Mouse (Mus musculus): Measurements from ENCODE around the gene Ipo13. TPM values are rescaled to one million over a fixed set of nuclear protein-coding genes. Genes with fewer than 3 reads are reported as not detected.
A peak's percentile ranks its signal among the peaks of the same experiment; 100 is the strongest.

Ipo13 gene
- polyA plus RNA-seq, 1 experiment from 2014 or later, result 50.3 TPM

DNA sequence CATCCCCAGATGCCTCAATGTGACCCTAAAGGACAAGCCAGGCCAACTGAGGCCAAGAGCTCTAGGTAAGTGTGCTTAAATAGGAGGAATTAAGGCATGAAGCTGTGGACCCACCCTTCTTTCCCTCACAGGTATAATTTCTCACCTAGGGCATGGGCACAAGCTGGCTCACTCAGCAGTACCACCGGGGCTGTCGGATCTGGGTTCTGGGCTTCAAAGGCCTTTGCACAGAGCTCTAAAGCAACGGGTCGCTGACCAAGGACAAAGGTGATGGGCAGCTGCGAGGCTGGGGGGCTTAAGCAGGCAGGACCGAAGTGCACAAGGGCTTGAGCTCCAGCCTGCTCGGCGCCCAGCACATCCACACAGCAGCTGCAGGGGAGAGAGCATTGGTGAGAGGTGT lies 24.0 kb downstream of the Ipo13 start:
- peaks cover 18% of the 10 kb centered on the region for H3K4me1 ChIP-seq
- H3K4me3 ChIP-seq, result peak overlapping the region; percentile 76; the same call in 1 of the 2 replicates
- H3K4me2 ChIP-seq (replicated peaks), result peak overlapping the region; percentile 87
- no peaks in the 10 kb centered on the region for H3K9me3 ChIP-seq
- H3K27me3 ChIP-seq, result no peaks in the 10 kb centered on the region
- H3K27ac ChIP-seq, result no peak overlapping the region
- H3K36me3 ChIP-seq, result peaks cover 37% of the 10 kb centered on the region
- no peak for ATAC-seq (ENCODE audit: insufficient number of reproducible peaks, insufficient read depth, low FRiP score, low TSS enrichment)
- no peak overlapping the region for H3K9ac ChIP-seq
- WGBS, result 85% methylated on average over 8 of the region's 8 CpGs

DNA sequence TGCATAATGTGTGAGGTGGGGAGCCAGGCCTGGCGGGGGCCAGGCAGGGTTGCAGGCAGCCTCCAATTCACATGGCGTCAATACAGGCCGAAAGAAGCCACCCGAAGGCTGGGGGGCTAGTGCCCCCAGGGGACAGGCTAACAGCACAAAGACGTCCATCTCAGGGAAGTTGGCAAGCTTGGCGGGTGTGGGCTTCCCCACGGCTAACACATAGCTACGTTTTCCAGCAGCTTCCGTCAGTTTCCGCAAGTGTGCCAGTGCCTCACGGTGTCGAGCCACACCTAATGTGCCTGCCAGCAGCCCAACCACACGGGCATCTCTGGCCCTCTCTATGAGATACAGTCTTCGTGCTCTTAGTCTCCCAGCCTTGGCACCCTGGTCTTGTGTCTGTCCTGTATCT lies 24.8 kb downstream of the Ipo13 start:
- H3K27me3 ChIP-seq, result no peaks in the 10 kb centered on the region
- peaks cover 18% of the 10 kb centered on the region for H3K4me1 ChIP-seq
- no peak overlapping the region for H3K4me3 ChIP-seq
- 90% methylated on average over 14 of the region's 14 CpGs for WGBS
- H3K4me2 ChIP-seq (replicated peaks), result no peak overlapping the region
- H3K9ac ChIP-seq, result no peak overlapping the region
- no peak overlapping the region for H3K27ac ChIP-seq
- no peaks in the 10 kb centered on the region for H3K9me3 ChIP-seq
- ATAC-seq (ENCODE audit: insufficient number of reproducible peaks, insufficient read depth, low FRiP score, low TSS enrichment), result no peak
- peaks cover 36% of the 10 kb centered on the region for H3K36me3 ChIP-seq

DNA sequence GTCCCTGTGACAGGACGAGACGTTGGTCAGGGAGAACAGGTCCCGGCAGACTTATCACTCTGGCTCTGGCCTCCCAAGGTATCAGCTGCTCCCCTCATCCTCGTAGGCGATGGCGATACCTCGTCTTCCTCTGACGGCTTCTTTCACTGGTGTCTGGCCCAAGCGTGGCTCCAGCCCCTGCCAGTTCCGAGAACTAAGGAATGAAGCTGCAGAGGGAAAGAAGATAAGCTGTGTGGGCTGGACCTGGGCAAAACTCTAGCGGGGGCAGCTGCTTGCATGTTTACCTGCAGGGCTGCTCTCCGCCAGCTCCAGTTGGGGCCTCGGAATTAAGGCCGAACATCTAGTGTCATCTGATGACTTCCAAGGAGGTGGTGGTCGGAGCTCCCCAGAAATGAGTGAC lies 25.3 kb downstream of the Ipo13 start:
- WGBS, result 90% methylated on average over 15 of the region's 15 CpGs
- no peaks in the 10 kb centered on the region for H3K27me3 ChIP-seq
- no peak overlapping the region for H3K4me3 ChIP-seq
- no peaks in the 10 kb centered on the region for H3K9me3 ChIP-seq
- H3K9ac ChIP-seq, result no peak overlapping the region
- ATAC-seq (ENCODE audit: insufficient number of reproducible peaks, insufficient read depth, low FRiP score, low TSS enrichment), result no peak
- peaks cover 19% of the 10 kb centered on the region for H3K4me1 ChIP-seq
- H3K4me2 ChIP-seq (replicated peaks), result no peak overlapping the region
- H3K36me3 ChIP-seq, result peaks cover 35% of the 10 kb centered on the region
- no peak overlapping the region for H3K27ac ChIP-seq

DNA sequence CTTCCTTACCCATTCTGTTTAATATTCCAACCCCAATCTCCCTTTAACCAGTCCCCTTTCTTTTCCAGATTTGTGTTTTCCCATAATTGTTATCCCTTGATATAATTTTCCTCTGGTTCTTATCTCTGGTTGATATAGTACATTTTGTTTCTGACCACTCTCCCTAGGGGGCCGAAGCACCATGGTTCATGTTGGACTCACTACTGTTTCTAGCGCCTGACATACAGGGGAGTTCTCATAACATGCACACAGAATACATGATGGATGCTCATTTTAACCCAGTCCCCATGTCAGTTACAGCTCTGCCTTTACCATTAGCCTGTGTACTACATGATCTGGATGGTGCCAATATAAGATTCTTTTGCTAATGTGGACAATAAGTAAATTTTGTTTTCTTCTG lies 26.9 kb downstream of the Ipo13 start:
- peaks cover 30% of the 10 kb centered on the region for H3K36me3 ChIP-seq
- no peak for ATAC-seq (ENCODE audit: insufficient number of reproducible peaks, insufficient read depth, low FRiP score, low TSS enrichment)
- H3K4me2 ChIP-seq (replicated peaks), result peak overlapping the region; percentile 96; the same call in 1 of the 2 replicates
- no peak overlapping the region for H3K27ac ChIP-seq
- WGBS, result 76% methylated on average over 2 of the region's 2 CpGs
- no peaks in the 10 kb centered on the region for H3K9me3 ChIP-seq
- peaks cover 28% of the 10 kb centered on the region for H3K4me1 ChIP-seq
- H3K4me3 ChIP-seq, result no peak overlapping the region
- H3K9ac ChIP-seq, result no peak overlapping the region
- no peaks in the 10 kb centered on the region for H3K27me3 ChIP-seq

DNA sequence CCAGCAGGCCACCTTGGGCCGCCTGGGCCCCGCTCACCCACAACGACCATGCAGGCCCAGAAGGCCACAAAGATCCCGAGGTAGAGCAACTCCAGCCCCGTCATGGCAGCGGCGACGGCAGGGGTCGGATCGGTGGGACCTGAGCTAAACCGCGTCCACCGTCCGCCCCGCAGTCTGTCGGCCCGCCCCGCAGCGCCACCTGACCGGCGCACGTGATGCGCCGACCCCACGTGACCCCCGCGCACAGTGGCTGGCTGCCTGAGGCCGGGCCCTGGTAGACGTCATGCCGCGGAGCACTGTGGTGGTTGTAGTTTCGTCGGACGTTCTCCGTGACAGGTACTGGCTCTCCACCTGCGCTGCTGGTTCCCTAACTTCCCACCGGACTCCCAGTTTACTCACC lies 27.7 kb downstream of the Ipo13 start, which contains the start of gene Atp6v0b:
TSS of gene Atp6v0b (minus strand) at position 201 of the 400 bp plus-strand sequence.
- Histone ChIP-seq H3K4me3 (peak within 1 kb of the TSS; percentile 90), H3K27ac (no peak within 1 kb of the TSS), H3K9ac (peak within 1 kb of the TSS; percentile 80), H3K9me3 (no peaks in the 10 kb centered on the region), H3K4me2 (replicated peaks) (peak within 1 kb of the TSS; percentile 96), H3K36me3 (peaks cover 30% of the 10 kb centered on the region), H3K4me1 (peaks cover 32% of the 10 kb centered on the region), H3K27me3 (no peaks in the 10 kb centered on the region)
- peak; percentile 84 for ATAC-seq (ENCODE audit: insufficient number of reproducible peaks, insufficient read depth, low FRiP score, low TSS enrichment)
- WGBS, result under 1% methylated on average over 35 of the region's 37 CpGs

DNA sequence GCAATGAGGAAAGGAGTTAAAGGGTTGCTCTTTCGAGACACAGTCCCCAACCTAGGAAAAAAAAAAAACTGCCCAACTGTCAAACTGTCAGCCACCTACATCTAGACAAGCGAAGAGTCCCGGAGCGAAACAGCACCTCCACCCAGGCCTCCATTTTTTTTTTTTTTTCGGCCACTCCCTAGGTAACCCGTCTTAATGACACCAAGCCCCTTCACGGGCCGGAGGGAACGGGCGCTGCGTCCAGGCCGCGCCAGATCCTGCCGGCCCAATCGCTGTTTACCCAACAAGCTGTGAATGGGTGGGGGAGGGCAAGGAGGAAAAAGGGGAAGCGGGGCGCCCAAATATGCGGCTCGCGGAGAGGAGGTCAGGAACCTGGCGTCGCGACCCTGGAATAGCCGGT lies 28.2 kb downstream of the Ipo13 start:
- no peaks in the 10 kb centered on the region for H3K27me3 ChIP-seq
- H3K4me1 ChIP-seq, result peaks cover 34% of the 10 kb centered on the region
- H3K9me3 ChIP-seq, result no peaks in the 10 kb centered on the region
- ATAC-seq (ENCODE audit: insufficient number of reproducible peaks, insufficient read depth, low FRiP score, low TSS enrichment), result no peak
- H3K36me3 ChIP-seq, result peaks cover 30% of the 10 kb centered on the region
- H3K27ac ChIP-seq, result no peak overlapping the region
- H3K4me3 ChIP-seq, result peak overlapping the region; percentile 90
- 5% methylated on average over 15 of the region's 24 CpGs for WGBS
- H3K4me2 ChIP-seq (replicated peaks), result peak overlapping the region; percentile 96
- peak overlapping the region; percentile 80 for H3K9ac ChIP-seq

DNA sequence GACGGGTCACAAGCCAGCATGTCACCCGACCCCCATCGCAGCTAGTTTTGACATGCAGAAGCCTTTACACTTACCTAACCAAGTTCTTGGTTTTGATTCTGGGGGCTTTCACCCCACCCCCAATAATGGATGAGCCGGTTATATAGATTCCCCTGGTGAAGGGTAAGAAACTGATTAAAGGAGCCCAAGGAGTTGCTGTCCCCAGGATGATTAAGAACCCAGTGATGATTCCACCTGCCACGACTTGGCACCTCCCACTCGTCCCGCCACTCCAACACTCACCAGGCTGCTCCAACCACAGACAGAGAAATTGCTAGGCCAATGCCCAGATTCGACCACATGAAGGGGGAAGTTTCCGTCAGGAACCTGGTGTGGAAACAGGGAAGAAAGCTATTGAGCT lies 28.8 kb downstream of the Ipo13 start:
- 81% methylated on average over 9 of the region's 9 CpGs for WGBS

DNA sequence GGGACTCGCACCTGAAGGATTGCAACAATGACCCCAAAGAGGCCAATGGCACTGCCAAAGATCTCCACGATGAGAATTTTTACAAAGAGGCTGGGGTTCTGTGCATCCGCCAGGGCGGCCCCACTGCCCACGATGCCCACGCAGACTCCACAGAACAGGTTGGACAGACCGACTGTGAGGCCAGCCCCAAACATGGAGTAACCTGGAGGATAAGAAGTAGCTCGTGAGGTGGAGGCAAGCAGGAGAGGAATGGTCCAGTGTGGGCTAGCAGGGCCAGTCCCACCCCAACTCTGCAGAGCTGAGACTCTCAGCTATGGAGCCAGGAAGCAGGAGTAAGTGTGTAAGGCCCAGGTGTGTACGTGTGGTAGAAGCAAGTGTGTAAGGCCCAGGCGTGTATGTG lies 29.7 kb downstream of the Ipo13 start:
- no peak overlapping the region for H3K4me3 ChIP-seq
- H3K4me1 ChIP-seq, result peaks cover 27% of the 10 kb centered on the region
- no peak overlapping the region for H3K4me2 ChIP-seq (replicated peaks)
- no peaks in the 10 kb centered on the region for H3K9me3 ChIP-seq
- H3K27me3 ChIP-seq, result no peaks in the 10 kb centered on the region
- H3K27ac ChIP-seq, result no peak overlapping the region
- no peak overlapping the region for H3K9ac ChIP-seq
- H3K36me3 ChIP-seq, result peaks cover 26% of the 10 kb centered on the region
- ATAC-seq (ENCODE audit: insufficient number of reproducible peaks, insufficient read depth, low FRiP score, low TSS enrichment), result no peak
- WGBS, result 95% methylated on average over 10 of the region's 10 CpGs

More for the DNA sequence above, 28.8 kb downstream of the Ipo13 start:
- H3K9me3 ChIP-seq, result no peaks in the 10 kb centered on the region
- H3K36me3 ChIP-seq, result peaks cover 30% of the 10 kb centered on the region
- no peaks in the 10 kb centered on the region for H3K27me3 ChIP-seq
- no peak for ATAC-seq (ENCODE audit: insufficient number of reproducible peaks, insufficient read depth, low FRiP score, low TSS enrichment)
- peak overlapping the region; percentile 80; the same call in 1 of the 2 replicates for H3K9ac ChIP-seq
- peak overlapping the region; percentile 96 for H3K4me2 ChIP-seq (replicated peaks)
- no peak overlapping the region for H3K27ac ChIP-seq
- peaks cover 29% of the 10 kb centered on the region for H3K4me1 ChIP-seq
- H3K4me3 ChIP-seq, result peak overlapping the region; percentile 90

DNA sequence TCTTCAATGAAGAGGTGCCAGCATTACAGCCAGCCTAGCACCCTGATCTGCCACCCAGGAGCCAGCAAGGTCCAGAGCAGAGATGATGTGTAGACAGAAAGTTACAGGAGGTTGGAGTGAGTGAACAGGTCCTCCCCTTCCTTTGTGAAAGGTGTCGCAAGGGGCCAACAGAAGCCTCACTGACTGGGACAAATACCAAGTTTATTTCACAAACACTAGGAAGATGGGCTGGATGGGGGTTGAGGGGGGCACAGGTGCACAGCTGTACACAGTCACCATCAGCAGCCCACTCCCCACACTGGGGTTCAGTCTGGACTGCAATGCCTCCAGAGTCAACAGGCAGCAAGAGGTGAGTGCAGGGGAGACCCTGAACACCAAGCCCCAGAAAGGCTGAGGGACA lies 30.7 kb downstream of the Ipo13 start:
- Histone ChIP-seq H3K4me2 (replicated peaks) (peak overlapping the region; percentile 76), H3K4me3 (peak overlapping the region; percentile 81; the same call in 1 of the 2 replicates), H3K27ac (no peak overlapping the region), H3K9ac (no peak overlapping the region), H3K36me3 (peaks cover 24% of the 10 kb centered on the region), H3K27me3 (no peaks in the 10 kb centered on the region), H3K9me3 (no peaks in the 10 kb centered on the region), H3K4me1 (peaks cover 27% of the 10 kb centered on the region)
- ATAC-seq (ENCODE audit: insufficient number of reproducible peaks, insufficient read depth, low FRiP score, low TSS enrichment), result no peak
- WGBS, result 90% methylated on average over 1 of the region's 1 CpGs

DNA sequence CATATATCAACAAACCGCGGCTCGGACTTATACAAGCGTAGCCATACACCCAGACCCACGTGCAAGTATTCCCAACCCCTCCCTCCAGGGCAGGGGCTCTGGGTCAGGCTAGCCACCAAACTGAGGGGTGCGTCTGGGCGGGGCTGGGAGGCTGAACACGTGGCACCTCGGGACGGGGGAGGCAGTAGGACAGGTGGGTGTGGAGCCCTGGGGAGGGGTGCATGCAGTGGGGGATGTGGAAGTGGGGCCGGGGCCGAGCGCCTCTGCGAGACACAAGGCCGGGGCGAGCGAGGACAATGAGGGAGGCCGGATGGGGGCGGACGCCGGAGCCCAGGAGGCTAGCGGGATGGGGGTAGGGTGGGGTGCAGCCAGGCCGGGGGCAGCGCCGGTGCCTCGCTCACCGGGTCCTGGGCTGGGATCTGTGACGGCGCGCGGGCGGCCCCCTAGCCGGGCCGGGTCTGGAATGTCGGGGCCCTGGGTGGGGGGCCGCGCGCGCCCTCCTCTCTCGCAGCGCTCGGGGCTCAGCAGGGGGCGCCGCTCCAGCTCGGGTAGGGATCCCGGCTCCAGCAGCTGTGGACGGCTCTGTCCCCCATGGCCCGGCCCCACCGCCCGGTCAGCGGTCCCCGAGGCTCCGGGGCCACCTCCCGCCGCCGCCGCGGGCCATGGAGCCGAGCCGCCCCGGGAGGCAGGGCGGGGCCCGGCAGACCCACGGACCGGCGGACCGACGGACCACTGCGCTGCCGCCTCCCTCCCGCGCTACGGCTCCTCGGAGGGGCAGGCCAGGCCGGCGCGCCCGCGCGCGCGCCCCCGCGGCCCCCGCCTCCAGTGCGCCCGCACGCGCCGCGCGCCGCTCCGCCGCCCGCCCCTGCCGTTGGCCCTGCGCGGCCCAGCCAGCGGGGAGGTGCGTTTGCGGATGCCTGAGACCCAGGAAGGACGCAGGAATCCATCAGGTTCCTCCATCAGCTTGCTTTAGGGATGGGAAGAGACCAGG lies 31.8 kb downstream of the Ipo13 start, which contains the start of gene B4galt2:
TSS of gene B4galt2 (minus strand) at position 787 of the 991 bp plus-strand sequence.
- Histone ChIP-seq H3K4me1 (peaks cover 27% of the 10 kb centered on the region), H3K27ac (peak within 1 kb of the TSS; percentile 81), H3K9ac (peak within 1 kb of the TSS; percentile 88), H3K4me3 (peak within 1 kb of the TSS; percentile 81), H3K36me3 (peaks cover 29% of the 10 kb centered on the region), H3K9me3 (no peaks in the 10 kb centered on the region), H3K4me2 (replicated peaks) (peak within 1 kb of the TSS; percentile 76), H3K27me3 (no peaks in the 10 kb centered on the region)
- under 1% methylated on average over 85 of the region's 103 CpGs for WGBS
- peak; percentile 44 for ATAC-seq (ENCODE audit: insufficient number of reproducible peaks, insufficient read depth, low FRiP score, low TSS enrichment)

DNA sequence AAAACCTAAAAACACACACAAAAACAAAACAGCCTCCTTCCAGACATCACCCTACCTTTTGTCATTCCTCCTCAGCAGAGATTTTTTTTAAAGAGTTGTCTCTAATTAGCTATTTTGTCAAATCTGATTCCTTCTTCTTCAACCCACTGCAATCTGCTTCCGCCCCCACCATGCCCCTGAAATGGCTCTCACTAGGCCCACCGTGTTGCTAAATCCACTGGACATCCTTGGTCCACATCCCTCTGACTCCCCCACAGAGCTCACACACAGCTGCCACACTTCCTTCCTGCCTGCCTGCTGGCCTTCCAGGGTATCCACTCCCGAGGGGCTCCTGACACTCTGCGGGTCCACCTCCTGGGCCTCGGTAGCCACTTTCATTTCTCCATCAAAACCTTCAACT lies 36.1 kb downstream of the Ipo13 start:
- Histone ChIP-seq H3K4me1 (peaks cover 7% of the 10 kb centered on the region), H3K27ac (no peak overlapping the region), H3K4me2 (replicated peaks) (no peak overlapping the region), H3K27me3 (no peaks in the 10 kb centered on the region), H3K9me3 (no peaks in the 10 kb centered on the region), H3K4me3 (no peak overlapping the region), H3K9ac (no peak overlapping the region), H3K36me3 (peaks cover 44% of the 10 kb centered on the region)
- no peak for ATAC-seq (ENCODE audit: insufficient number of reproducible peaks, insufficient read depth, low FRiP score, low TSS enrichment)
- 76% methylated on average over 5 of the region's 5 CpGs for WGBS

DNA sequence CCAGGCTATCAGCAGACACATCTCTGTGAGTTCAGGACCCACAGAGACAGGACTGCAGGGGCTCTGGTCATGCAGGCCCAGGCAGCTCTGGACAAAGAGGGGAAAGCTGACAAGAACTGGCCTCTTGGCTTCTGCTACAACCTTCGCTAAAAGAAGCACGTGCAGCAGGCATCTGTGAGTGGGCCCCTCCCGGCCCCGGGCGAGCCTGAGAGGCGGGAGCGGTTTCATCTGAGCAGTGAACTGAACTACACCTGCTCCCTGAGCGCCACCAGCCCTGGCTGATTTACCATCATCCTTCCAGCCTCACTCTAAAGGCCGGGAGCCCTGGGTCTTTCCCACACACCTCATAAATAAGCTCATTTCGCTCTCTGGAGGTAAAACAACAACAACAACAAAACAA lies 36.5 kb downstream of the Ipo13 start:
- no peak overlapping the region for H3K4me3 ChIP-seq
- peaks cover 48% of the 10 kb centered on the region for H3K36me3 ChIP-seq
- no peaks in the 10 kb centered on the region for H3K9me3 ChIP-seq
- H3K4me2 ChIP-seq (replicated peaks), result no peak overlapping the region
- no peaks in the 10 kb centered on the region for H3K27me3 ChIP-seq
- peaks cover 6% of the 10 kb centered on the region for H3K4me1 ChIP-seq
- no peak overlapping the region for H3K9ac ChIP-seq
- H3K27ac ChIP-seq, result no peak overlapping the region
- ATAC-seq (ENCODE audit: insufficient number of reproducible peaks, insufficient read depth, low FRiP score, low TSS enrichment), result no peak
- 82% methylated on average over 10 of the region's 10 CpGs for WGBS
